Mouse (Mus musculus): Measurements from ENCODE around the gene Slc26a8. TPM values are rescaled to one million over a fixed set of nuclear protein-coding genes. Genes with fewer than 3 reads are reported as not detected.

The Slc26a8 gene
- polyA plus RNA-seq, 1 experiment = 10.7 TPM

GRCm38 (mm10) chr17:28615332-28615731, 74.7 kb downstream of the Slc26a8 start:
- Histone ChIP-seq H3K4me3 (ENCODE audit: insufficient read depth, low read length) (no peak overlapping the region), H3K4me1 (ENCODE audit: control insufficient read depth, insufficient read depth, low read length) (peaks cover 1% of the 10 kb centered on the region; the same call in 1 of the 2 replicates), H3K27ac (ENCODE audit: insufficient read depth, low read length) (no peak overlapping the region)
- TF ChIP-seq CTCF (IDR thresholded peaks at IDR 0.05; ENCODE audit: extremely low read depth, insufficient read depth, low read length) (no peak), POLR2A (IDR thresholded peaks at IDR 0.05; ENCODE audit: extremely low read depth, insufficient read depth, low read length) (no peak)

DNA sequence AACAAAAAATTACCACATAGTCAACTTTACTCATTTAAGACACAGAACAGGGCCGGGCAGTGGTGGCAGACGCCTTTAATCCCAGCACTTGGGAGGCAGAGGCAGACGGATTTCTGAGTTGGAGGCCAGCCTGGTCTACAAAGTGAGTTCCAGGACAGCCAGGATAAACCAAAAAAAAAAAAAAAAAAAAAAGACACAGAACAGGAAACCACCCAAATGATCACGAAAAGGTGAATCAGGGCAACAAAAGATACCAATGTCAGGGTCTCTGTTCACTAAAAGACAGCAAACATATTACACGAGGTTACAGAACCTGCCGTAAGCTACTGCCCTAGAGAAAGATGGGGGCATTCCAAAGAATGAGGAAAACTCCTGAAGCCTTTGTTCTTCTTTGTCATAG, 76.9 kb downstream of the Slc26a8 start:
- no peak overlapping the region for H3K4me3 ChIP-seq (ENCODE audit: insufficient read depth, low read length)
- no peak overlapping the region for H3K27ac ChIP-seq (ENCODE audit: insufficient read depth, low read length)
- no peaks in the 10 kb centered on the region; the same call in 1 of the 2 replicates for H3K4me1 ChIP-seq (ENCODE audit: control insufficient read depth, insufficient read depth, low read length)
- TF ChIP-seq CTCF (IDR thresholded peaks at IDR 0.05; ENCODE audit: extremely low read depth, insufficient read depth, low read length) (no peak), POLR2A (IDR thresholded peaks at IDR 0.05; ENCODE audit: extremely low read depth, insufficient read depth, low read length) (no peak)

GRCm38 (mm10) chr17:28612603-28613002, 77.4 kb downstream of the Slc26a8 start:
- Histone ChIP-seq H3K4me1 (ENCODE audit: control insufficient read depth, insufficient read depth, low read length) (no peaks in the 10 kb centered on the region; the same call in 1 of the 2 replicates), H3K27ac (ENCODE audit: insufficient read depth, low read length) (no peak overlapping the region), H3K4me3 (ENCODE audit: insufficient read depth, low read length) (no peak overlapping the region)
- TF ChIP-seq POLR2A (IDR thresholded peaks at IDR 0.05; ENCODE audit: extremely low read depth, insufficient read depth, low read length) (no peak), CTCF (IDR thresholded peaks at IDR 0.05; ENCODE audit: extremely low read depth, insufficient read depth, low read length) (no peak)

DNA sequence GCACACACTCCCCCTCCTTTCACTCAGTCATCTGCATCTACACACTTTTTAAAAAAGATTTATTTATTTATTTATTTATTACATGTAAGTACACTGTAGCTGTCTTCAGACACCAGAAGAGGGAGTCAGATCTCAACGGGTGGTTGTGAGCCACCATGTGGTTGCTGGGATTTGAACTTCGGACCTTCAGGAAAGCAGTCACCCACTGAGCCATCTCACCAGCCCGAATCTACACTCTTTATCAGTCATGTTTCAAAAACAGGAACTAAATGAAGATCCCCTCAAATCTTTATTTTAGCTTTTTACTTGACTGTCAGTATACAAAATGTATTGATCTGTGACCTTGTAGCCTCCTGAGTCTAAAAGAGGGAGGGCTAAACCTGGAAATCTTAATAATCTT, 80.5 kb downstream of the Slc26a8 start:
- TF ChIP-seq CTCF (IDR thresholded peaks at IDR 0.05; ENCODE audit: extremely low read depth, insufficient read depth, low read length) (0 out of 2 replicates have a peak, but pooled peaks have one; percentile 3), POLR2A (IDR thresholded peaks at IDR 0.05; ENCODE audit: extremely low read depth, insufficient read depth, low read length) (no peak)
- no peak overlapping the region for H3K27ac ChIP-seq (ENCODE audit: insufficient read depth, low read length)
- no peak overlapping the region for H3K4me3 ChIP-seq (ENCODE audit: insufficient read depth, low read length)
- no peaks in the 10 kb centered on the region for H3K4me1 ChIP-seq (ENCODE audit: control insufficient read depth, insufficient read depth, low read length)

DNA sequence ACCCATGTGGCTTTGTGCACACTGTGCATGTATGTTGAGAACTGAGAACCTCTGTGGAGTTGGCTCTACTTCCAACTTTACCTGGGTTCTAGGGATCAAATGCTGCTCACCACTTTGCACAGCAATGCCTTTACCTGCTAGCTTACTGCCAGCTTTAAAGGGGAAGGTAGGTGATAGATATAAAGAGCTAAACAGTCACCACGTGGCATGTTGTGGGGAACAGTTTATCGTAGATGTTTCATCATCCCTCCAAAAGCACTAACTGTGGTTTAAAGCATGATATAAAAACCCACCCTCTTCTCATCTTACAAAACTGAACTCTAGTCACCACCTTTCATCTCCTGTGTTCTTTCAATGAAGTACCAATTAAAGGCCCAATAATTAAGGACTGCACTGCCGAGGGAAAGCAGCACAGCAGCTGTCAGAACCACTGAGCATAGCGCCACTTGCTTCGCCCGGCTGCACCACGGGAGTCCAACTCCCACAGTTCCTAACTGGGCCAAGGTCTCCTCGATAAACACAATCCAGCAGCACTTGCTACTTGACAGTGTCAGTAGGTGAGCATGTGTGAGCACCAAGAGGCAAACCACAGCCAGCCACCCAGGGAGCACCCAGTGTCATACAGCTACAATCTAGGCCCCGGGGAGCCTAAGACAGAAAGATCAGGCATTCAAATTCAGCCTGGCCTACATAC, 88.3 kb downstream of the Slc26a8 start:
- no peak overlapping the region for H3K27ac ChIP-seq (ENCODE audit: insufficient read depth, low read length)
- TF ChIP-seq POLR2A (IDR thresholded peaks at IDR 0.05; ENCODE audit: extremely low read depth, insufficient read depth, low read length) (no peak), CTCF (IDR thresholded peaks at IDR 0.05; ENCODE audit: extremely low read depth, insufficient read depth, low read length) (no peak)
- no peaks in the 10 kb centered on the region for H3K4me1 ChIP-seq (ENCODE audit: control insufficient read depth, insufficient read depth, low read length)
- H3K4me3 ChIP-seq (ENCODE audit: insufficient read depth, low read length) = no peak overlapping the region

GRCm38 (mm10) chr17:28600780-28601179, 89.3 kb downstream of the Slc26a8 start:
- H3K4me3 ChIP-seq (ENCODE audit: insufficient read depth, low read length) = no peak overlapping the region
- no peak overlapping the region for H3K27ac ChIP-seq (ENCODE audit: insufficient read depth, low read length)
- H3K4me1 ChIP-seq (ENCODE audit: control insufficient read depth, insufficient read depth, low read length) = no peaks in the 10 kb centered on the region
- TF ChIP-seq CTCF (IDR thresholded peaks at IDR 0.05; ENCODE audit: extremely low read depth, insufficient read depth, low read length) = no peak
- TF ChIP-seq POLR2A (IDR thresholded peaks at IDR 0.05; ENCODE audit: extremely low read depth, insufficient read depth, low read length) = no peak

DNA sequence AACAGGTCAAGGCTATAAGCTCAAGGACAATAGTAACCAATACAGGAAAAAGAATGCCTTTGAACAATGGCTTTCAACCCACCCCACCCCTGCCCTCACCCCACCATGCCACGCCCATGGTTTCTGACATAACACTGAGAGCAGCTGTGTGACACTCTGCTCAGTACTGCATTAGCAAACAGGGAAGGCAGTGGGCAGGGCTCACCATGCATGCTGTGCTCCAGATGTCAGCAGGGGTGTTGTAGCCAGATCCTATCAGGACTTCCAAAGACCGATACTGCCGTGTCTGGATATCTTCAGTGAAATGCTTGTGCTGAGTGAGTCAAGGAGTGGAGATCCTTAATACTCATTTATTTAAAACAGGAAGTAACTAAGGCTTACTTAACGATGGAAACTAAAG, 96.1 kb downstream of the Slc26a8 start:
- H3K27ac ChIP-seq (ENCODE audit: insufficient read depth, low read length) = no peak overlapping the region
- H3K4me1 ChIP-seq (ENCODE audit: control insufficient read depth, insufficient read depth, low read length) = no peaks in the 10 kb centered on the region
- no peak overlapping the region for H3K4me3 ChIP-seq (ENCODE audit: insufficient read depth, low read length)
- no peak for TF ChIP-seq POLR2A (IDR thresholded peaks at IDR 0.05; ENCODE audit: extremely low read depth, insufficient read depth, low read length)

- no peak overlapping the region for H3K4me3 ChIP-seq (ENCODE audit: insufficient read depth, low read length)
- peak; percentile 69 for TF ChIP-seq CTCF (IDR thresholded peaks at IDR 0.05; ENCODE audit: extremely low read depth, insufficient read depth, low read length)
- TF ChIP-seq POLR2A (IDR thresholded peaks at IDR 0.05; ENCODE audit: extremely low read depth, insufficient read depth, low read length) = no peak
- H3K27ac ChIP-seq (ENCODE audit: insufficient read depth, low read length) = no peak overlapping the region
- H3K4me1 ChIP-seq (ENCODE audit: control insufficient read depth, insufficient read depth, low read length) = no peaks in the 10 kb centered on the region
Measured at GRCm38 (mm10) chr17:28592998-28593397, 97.0 kb downstream of the Slc26a8 start.

DNA sequence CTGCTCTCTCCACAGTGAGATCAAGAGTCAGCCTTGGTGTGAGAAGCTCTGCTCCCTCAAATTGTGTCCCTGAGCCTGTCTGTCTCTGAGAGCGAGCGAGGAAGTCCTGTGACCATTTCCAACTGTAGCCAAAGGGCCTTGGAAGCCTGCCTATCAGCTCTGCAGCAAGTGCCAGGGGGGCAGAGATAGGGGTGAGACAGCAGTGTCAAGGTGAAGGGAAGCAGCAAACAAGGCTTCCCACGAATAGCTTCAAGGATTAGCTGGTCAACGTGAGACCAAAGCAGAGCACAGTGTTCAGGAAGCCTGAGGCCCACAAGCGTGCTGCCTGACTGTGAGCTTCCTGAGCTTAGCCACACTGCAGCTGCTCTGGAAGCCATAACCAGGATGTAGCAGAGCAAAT, 98.6 kb downstream of the Slc26a8 start:
- H3K4me3 ChIP-seq (ENCODE audit: insufficient read depth, low read length) = no peak overlapping the region
- TF ChIP-seq POLR2A (IDR thresholded peaks at IDR 0.05; ENCODE audit: extremely low read depth, insufficient read depth, low read length) (no peak), CTCF (IDR thresholded peaks at IDR 0.05; ENCODE audit: extremely low read depth, insufficient read depth, low read length) (no peak)
- H3K27ac ChIP-seq (ENCODE audit: insufficient read depth, low read length) = no peak overlapping the region
- H3K4me1 ChIP-seq (ENCODE audit: control insufficient read depth, insufficient read depth, low read length) = no peaks in the 10 kb centered on the region

GRCm38 (mm10) chr17:28590596-28590995, 99.4 kb downstream of the Slc26a8 start:
- no peak overlapping the region for H3K4me3 ChIP-seq (ENCODE audit: insufficient read depth, low read length)
- TF ChIP-seq CTCF (IDR thresholded peaks at IDR 0.05; ENCODE audit: extremely low read depth, insufficient read depth, low read length) = no peak
- no peak for TF ChIP-seq POLR2A (IDR thresholded peaks at IDR 0.05; ENCODE audit: extremely low read depth, insufficient read depth, low read length)
- H3K27ac ChIP-seq (ENCODE audit: insufficient read depth, low read length) = no peak overlapping the region
- H3K4me1 ChIP-seq (ENCODE audit: control insufficient read depth, insufficient read depth, low read length) = no peaks in the 10 kb centered on the region
